Mouse (Mus musculus) kidney, adult 11 months (tissue): ENCODE measurements around the gene Rtn4.
A peak's percentile ranks its signal among the peaks of the same experiment; 100 is the strongest.
"Not testable (repeated sequence)": the region's sequence is repeated elsewhere in the genome, so short reads cannot be mapped to it uniquely, and the experiment has no call there.

Source experiments
- DNase-seq: peaks from one replicate; pipeline ENCODE4 v3.0.0; 2022

Gene Rtn4

DNA sequence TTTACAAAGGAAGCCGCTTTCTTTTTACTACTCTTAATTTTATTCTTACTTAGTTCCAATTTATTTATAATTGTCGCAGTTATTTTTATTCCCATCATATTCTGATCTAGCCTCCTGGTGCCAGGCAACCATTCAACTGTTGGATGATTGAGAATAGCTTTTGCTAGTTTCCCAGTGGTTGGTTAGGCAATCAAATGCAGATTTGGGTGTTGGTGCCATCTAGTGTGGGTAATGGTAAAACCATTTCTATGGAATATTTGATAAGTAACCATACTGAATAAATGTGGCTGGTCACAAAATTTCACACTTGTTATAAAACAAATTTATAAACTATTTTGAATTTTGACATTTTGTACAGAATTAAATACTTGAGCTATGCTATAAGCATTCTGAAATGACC, 22.0 kb downstream of the Rtn4 start:
- DNase-seq: no peak

DNA sequence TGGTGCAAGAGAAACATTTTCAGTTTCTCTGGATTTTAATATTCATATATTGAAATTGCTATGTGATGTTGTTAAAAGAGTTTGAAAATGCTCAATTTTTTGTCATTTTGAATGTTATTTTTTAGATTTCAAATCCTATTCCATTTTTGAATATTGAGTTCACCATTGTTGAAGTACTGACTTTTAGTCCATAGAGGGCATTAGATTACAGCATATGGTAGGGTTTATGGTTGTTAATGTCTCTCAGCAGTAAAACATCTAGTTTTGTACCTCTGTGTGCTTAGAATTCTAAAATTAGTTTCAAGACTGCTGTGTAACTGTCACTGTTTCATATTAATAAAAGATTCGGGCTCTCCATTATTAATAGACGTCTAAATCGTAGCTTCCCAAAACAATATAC, 22.8 kb downstream of the Rtn4 start:
- no peak for DNase-seq

DNA sequence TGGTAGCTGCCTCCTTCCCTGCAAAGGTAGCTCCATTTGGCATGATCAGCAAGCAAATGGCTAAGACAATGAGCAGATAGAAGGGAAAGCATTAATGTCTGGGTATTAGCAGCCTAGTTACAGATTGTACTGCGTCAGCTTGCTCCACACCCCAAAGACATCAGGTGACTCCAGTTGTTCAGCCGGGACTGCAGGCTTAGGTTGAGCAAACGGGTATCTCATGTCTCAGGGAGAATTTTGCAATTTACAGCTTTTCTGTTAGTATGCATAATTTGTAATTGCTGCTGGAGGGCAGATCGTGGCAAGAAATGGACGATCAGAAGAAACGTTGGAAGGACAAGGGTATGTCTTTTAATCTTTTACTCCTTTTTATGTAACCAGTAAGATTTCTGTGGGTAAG, 25.8 kb downstream of the Rtn4 start:
- DNase-seq: peak; percentile 44

DNA sequence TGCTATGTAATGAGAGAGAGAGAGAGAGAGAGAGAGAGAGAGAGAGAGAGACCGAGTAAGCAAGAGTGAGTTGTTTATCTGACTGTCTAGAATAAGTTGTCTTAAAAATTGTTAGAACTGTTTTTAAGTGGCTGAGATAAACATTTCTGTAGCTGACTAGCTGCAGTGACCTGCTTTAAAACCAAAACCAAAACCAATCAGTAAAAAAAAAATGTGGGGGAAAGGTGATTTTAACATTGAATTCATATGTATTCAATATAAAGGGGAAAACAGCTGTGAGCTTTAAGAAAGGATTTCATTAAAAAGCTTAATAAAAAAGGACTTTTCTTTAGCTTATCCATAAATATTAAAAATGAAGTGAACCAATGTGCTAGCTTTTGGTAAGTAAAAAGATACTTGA, 26.9 kb downstream of the Rtn4 start:
- DNase-seq: no peak

DNA sequence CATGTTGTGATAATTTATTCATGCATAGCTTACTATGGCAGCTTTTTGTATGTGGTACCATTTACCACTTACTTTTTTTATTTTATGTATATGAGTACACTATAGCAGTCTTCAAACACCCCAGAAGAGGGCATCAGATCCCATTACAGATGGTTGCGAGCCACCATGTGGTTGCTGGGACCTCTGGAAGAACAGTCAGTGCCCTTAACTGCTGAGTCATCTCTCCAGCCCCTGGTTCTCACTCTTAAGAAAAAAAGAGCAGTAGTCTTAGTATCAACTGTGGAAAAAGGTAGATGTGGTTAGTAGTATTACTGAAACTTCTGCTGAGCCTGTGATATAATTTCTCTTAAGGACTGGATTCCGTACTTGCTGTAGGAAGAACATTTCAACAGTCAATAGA, 31.5 kb downstream of the Rtn4 start:
- no peak for DNase-seq

DNA sequence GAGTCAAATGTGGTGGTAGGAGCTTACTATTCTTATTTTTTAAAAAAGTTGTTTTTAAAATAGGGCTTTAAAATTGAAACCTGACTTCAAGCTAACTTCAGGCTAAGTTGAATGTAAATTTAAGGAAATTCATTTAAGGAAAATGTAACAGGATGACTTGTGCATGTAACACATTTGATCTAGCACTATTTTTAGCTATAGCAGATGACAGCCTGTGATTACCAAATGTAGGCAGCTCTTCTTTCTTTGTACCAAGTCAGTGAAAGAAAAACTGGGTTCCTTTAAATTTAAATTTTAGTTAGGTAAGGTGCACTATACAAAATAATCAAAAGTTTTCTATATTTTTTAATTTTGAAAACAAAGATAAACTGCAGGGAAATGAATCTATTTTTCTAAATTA, 32.4 kb downstream of the Rtn4 start:
- DNase-seq: no peak

DNA sequence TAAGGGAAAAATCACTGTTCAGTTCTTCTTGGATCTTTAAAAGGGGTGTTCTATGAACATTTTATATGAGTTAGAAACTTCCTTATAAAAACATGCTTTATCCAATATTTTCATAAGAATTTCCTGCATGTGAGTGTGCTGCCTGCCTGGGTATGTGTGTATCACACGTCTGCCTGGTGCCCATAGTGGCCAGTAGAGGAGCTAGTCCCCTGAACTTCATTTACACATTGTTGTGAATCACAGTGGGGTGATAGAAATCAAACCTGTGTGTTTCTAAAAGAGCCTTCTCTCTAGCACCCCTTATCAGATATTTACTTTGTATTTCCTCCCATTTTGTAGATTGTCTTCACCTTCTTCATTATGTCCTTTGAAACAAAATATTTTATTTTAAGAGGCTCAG, 32.9 kb downstream of the Rtn4 start:
- DNase-seq: no peak

DNA sequence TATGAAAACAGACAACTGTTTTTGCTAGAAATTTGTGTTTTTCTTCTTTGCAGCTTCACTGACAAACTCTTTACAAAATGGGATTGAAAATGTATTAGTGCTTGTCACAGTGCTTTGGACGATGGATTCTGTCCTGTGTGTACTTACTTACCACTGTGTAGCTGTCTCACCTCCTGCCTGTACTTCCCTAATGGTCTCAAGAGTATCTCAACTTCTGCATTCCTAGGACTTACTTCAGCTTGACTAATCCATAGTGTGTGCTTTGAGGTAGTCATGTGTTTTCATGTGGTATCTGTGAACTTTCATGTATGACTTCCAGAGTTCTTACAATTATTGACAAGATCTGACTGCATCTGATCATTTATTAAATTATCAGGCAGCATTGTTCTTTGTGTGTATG, 35.2 kb downstream of the Rtn4 start:
- no peak for DNase-seq

DNA sequence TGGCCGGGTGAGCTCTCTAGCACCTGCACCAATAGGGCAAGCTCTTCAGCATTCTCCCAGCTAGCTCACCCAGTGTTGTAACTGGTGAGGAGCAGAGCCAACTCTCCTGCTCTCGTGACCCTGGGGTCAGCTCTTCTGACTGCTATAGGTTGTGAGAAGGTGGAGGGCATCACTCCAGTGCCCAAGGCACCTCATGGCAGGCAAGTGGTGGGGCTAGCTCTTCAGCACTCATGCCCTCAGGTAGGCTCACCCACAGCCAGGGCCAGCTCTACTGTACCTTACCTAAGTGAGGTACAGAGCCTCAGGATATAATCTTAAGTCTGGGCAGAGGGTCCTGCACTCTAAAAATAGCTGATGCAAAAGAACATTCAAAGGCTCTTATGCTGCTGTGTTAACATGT, 47.0 kb downstream of the Rtn4 start:
- no peak for DNase-seq

DNA sequence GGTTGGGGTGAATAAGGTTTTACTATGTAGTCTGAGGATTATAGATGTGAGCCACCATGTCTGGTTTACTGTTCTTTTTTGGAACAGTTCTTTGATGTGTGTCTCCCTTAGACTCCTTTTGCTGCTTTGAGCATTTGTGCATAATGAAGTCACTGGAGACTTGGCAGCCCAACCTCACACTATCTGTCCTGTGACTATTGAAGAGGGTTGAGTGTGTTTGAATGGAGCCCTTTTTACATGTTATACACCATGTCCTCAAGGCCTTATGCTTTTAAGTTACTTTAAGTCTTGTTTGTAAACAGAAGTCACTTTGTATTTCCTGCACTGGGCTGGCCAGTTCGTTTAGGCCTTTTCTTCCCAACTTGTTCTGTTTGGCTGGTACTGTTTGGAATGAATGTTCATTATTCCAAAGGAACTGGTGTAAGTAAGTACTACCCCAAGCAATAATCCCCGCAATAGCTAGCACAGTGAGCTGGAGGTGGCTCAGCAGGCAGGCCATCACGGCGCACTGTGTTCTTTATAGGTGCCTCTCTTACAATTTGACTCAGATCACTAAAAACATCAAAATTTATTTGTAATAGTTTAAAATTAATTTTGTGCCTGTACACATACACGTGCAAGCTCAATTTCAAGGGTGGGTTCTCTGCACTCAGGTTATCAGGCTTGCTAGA, 52.1 kb downstream of the Rtn4 start:
- DNase-seq: no peak

DNA sequence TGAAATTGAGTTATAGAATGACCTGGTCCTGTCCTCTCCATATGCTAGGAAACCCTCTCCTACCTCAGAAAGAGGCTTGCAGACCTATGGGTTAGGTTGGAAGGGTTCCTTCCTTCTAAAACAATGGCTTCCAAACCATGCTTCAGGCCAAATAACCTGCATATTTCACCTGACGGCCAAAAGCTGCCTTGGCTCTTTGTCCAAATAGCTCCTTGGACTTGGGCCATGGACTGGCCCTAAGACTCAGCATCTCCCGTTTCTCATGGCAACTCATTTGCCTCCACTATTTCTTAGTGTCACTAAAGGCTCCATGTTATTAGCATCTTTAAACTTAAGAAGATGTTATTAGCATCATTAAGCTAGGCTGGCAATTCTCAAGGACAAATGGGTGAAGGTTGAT, 52.8 kb downstream of the Rtn4 start:
- no peak for DNase-seq

DNA sequence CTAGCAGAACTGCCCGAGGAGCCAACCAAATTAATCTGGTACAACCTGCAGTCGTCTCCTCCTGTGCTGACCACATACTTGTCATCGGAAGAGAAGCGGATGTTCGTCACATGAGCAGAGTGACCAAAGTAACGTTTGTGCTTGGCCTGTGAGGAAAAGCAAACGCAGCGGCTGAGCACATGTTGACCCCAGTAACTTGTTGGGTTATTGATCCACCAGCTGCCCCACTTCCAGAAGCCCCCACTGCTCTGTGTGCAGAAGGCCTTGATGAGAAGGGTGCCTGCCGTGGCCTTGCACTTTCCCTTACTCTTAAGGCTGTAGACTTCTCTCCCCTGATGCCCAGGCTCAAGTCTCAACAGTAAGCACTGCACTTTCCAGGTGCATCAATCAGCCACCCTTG, 53.5 kb downstream of the Rtn4 start:
- no peak for DNase-seq

DNA sequence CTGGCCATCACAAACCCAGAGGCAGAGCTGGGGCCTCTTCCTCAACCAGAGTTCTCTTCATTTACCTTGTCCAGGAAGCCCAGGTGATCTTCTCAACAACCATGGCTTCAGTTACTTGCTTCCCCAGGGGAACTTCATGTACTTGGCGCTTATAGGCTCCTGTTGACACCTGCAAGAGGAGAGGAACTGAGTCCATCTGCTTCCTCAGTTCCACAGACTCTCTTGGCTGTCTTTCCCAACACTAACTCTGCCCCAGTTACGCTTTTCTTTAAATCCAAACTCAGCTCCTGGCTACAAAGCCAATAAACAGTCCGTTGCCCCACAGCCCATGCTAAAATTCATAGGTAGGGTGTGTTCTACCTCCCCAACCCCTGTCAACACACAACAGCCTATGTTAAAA, 54.6 kb downstream of the Rtn4 start:
- no peak for DNase-seq

DNA sequence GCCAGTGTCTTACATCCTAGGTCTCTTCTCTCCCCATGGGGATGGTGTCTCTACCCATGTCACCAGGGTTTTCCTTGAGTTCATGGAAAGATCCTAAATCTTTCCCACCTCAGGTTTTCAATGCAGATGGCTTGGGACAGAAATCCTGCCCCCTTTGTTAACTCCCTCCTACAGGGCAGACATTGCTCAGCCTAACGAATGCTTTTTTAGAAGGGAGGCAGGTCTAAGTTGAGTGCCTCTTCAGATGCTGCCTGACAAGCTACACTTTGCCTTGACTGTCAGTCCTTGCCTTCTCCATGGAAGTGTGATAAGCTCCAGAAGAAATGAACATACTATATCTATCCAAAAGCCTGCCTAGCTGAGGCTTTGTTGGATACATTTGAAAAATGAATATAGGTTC, 55.1 kb downstream of the Rtn4 start:
- DNase-seq: no peak

DNA sequence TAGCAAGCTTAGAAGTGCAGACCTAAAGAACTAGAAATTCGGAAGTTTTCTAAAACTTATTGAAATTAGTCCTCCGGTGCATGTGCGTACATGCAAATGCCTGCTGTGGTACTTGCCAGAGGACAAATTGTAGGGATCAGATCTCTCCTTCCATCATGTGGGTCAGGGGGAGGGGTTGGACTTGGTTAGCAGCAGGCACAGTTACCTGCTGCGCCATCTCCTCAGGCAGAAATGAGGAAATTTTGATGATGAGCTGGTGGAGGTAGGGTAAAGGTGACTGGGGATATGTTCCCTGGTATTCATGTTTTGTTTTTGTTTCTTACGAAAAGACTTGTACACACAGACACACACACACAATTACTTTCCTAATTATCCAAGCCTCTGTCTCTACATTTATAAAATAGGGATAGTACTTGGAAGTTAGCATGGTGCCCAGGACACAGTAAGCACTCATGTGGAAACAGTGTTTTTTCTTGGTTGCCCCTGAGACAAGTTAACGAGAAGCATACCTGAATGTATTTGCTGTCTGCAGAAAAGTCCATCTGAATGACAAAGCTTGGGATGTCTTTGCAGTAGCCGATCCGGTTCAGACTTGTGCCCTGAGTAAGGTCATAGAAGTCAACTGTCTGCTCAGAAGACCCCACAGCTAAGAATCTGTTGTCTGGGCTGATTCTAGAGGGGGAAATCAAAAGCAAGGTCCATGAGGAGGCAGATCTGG, 56.2 kb downstream of the Rtn4 start:
- no peak for DNase-seq

DNA sequence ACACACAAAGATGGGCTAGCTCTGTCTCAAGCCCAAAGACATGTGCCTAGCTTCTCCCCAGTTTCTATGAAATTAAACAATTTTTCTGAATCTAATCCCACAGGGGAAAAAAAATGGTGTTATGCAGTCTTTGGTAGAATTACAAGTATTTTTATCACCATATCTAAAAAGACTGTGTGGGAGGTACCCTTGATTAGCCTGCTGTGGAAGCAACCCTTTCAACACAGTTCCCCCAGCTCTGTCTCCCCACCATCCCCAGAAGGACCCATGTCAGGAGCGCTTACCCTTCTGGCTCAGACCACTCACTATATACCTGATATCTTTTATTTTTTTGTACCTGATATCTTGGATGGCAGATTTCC, 56.7 kb downstream of the Rtn4 start:
- DNase-seq: no peak

DNA sequence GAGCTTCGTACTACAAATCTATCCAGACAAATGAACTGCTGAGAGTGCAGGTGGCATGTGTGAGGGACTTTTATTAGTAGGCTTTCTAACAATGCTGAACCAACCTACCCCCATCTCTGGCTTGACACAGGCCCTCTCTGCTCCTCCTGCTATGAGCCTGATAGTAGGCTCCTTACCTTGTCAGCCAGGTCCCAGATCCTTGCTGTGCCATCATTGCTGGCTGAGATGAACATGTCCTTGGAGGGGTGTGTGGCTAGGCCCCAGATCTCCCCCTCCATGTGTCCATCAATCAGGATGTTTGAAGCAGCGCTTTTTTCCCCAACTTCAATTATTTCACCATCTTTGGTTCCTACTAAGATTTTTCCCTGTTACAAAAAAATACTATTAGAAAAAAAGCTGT, 58.3 kb downstream of the Rtn4 start:
- no peak for DNase-seq

DNA sequence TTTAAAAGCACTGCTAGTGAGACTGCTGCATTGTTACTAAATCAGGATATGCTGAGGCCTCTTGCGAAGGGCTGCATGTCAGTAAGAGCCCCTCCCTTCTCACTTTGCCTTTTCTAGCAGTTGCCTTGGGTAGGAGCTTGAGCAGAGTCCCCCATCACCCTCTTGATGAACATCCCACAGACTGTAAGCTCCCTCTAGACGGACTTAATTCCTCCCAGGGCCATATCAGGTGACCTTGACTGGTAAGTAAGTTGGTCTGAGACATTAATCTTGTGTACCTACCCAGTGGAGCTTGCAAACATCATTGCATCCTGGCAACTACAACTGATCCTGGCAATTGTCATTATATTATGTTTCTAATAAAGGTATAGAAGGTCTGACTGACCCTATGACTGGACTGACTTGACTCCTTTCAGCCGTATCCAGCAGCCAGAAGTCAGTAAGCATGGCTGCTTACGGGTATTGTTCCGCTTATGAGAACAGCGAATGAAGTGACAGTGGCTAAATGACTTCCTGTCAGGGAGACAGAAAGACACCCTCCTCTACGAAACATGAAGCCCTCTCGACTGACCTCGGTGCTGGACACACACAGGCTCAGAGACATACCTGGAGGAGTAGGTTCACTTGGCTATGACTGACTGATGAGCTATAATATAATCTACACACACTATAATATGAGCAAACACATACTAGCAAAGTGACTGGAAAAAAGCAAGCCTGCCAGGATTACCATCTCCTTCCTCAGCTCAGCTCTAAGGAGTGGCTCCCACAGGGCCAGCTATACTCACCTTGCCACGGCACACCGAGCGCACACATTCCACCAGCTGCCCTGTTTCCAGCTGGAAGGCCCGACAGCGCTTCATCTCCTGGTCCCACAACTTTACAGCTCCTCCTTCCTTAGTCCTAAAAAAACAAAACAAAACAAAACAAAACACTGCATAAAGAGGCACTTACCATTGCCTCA, 59.2 kb downstream of the Rtn4 start:
- no peak for DNase-seq

DNA sequence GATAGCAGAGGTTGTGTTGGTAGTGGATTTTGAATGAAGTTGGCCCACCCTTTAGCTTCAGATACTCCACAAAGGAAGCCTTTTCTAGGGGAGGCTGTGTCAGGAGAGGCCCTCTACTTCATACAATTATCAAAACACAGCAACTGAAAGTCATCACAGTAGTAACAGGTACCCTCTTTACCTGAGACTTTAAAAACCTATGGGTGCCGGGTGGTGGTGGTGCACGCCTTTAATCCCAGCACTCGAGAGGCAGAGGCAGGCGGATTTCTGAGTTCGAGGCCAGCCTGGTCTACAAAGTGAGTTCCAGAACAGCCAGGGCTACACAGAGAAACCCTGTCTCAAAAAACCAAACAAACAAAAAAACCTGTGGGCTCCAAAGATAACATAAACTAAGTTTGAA, 63.3 kb downstream of the Rtn4 start:
- DNase-seq: not testable (repeated sequence)

DNA sequence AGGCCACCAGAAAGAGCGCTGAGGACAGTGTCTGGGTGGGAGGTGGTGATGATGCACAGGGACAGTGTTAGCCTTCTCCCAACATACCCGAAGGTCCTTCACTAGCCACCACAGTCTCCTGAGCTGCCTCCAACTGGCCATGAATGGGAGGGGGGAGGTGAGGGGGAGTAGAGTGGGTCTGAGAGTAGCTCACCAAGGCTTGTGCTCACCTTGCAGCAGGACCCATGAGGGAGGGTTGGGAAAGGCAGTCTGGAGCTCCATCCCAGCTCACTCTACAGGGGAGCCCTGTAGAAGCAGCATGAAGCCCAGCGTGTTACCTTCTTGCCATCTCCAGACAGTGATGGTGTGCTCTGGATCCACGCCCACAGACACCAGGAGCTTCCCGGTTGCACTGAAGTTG, 65.9 kb downstream of the Rtn4 start:
- no peak for DNase-seq

DNA sequence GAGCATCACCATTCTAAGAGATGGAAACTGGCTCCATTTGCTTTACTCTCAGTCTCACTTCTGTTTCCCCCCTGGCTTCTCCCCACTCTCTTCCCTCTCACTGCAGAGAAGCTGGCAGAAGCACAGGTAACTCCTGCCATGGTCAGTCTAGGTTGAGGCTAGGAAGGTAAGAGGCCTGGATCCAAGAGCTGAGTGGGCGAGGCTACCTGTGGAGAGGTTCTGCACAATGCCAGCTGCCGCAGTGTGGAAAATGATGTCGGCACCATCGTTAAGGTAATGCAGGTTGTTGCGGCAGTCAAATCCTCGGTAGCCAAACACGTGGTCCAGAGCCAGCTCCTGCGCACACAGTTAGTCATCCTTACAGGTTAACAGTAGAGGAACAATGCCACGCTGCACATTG, 68.6 kb downstream of the Rtn4 start:
- no peak for DNase-seq

DNA sequence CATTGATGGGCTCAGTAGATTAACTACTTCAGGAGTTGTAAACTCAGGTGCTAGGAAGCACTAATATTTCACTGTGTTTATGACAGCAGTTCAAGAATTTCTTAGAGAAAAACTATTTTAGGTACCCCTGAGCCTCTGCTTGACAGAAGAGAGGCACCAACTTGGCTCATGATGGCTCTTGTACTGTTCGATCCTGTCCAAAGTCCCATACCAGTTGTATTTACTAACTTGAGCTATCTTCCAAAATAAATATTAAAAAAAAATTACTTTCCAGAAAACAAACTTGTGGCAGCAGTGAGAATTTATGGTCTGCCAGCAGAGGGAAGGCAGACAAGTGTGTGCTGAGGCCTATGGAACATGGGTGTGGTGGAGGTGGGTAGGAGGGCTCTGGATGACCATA, 70.0 kb downstream of the Rtn4 start:
- no peak for DNase-seq

DNA sequence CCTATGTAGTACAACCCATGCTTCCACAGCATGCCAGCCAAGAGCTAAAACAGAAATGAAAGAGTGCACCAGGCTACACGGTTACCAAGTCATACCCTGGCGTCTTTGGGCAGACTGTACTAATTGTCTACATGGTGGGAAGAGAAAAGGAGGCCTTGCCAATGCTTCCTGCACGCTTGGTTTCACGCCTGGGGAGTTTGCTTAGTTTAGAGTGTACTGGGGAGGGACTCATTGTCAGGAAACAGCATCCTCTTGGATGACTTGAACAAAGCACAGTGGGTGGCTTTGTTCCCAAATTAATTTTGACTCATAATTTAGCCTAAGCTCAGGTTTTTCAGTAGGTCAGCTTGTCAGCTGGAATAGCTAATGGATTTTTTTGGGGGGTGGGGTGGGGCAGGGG, 72.3 kb downstream of the Rtn4 start:
- DNase-seq: no peak
